Mouse (Mus musculus) kidney, adult 2 months (tissue): ENCODE data around the gene Rexo1. TPM values are rescaled to one million over a fixed set of nuclear protein-coding genes. Genes with fewer than 3 reads are reported as not detected.

Experiments
- DNase-seq: peaks from one replicate; pipeline ENCODE4 v3.0.0; 2021
- H3K27ac ChIP-seq: fragments of 200-500 bp; 2 replicates; pipeline ENCODE4 v1.5.1; 2012; ENCODE audit warnings: low read depth, low read length, control low read depth, inconsistent platforms; ENCODE audit not compliant: insufficient read depth
- H3K27me3 ChIP-seq: fragments of 200-500 bp; replicated peaks from 2 replicates; pipeline ENCODE4 v1.6.1; 2012; ENCODE audit warnings: mild to moderate bottlenecking, moderate library complexity, low read length, inconsistent platforms; ENCODE audit not compliant: control insufficient read depth, insufficient read depth
- H3K36me3 ChIP-seq: fragments of 200-500 bp; 2 replicates; pipeline ENCODE4 v1.6.1; 2012; ENCODE audit warnings: mild to moderate bottlenecking, moderate library complexity, low read length, inconsistent platforms; ENCODE audit not compliant: control insufficient read depth, insufficient read depth
- H3K4me1 ChIP-seq: fragments of 200-500 bp; 2 replicates; pipeline ENCODE4 v1.6.1; 2011; ENCODE audit warnings: low read length; ENCODE audit not compliant: control insufficient read depth, insufficient read depth
- H3K4me3 ChIP-seq: fragments of 200-500 bp; 2 replicates; pipeline ENCODE4 v1.5.1; 2011; ENCODE audit warnings: mild to moderate bottlenecking, low read depth, low read length, control low read depth; ENCODE audit not compliant: insufficient read depth
- CTCF ChIP-seq: fragments of 200-500 bp; conservative IDR thresholded peaks from 2 replicates; pipeline ENCODE4 v1.5.1; 2011; ENCODE audit warnings: low read depth, mild to moderate bottlenecking, control low read depth, low read length, moderate library complexity, mixed read lengths; ENCODE audit not compliant: insufficient read depth, insufficient read length
- POLR2A ChIP-seq: fragments of 200-500 bp; IDR thresholded peaks from one replicate; pipeline ENCODE4 v1.6.1; 2011; ENCODE audit warnings: low read depth, low read length, control low read depth
- WGBS: fragments of 180-500 bp; shearing (Covaris S2); methylation state at CpG from one replicate; pipeline ENCODE4 v1.1.7; 2018; 5-methylcytosine and 5-hydroxymethylcytosine counted together
- polyA plus RNA-seq: library from polyadenylated mRNA; depleted of rRNA; stranded (reverse); fragments of >200 nt; gene quantifications from 2 replicates; pipeline ENCODE4 v1.2.3, GENCODE M21; 2012

The Rexo1 gene
- polyA plus RNA-seq, 1 experiment: 28.7 TPM

GRCm38 (mm10) chr10:80549279-80549678 is 12.1 kb downstream of the Rexo1 start:
- no peak for TF ChIP-seq CTCF
- TF ChIP-seq POLR2A: no peak
- H3K4me1 ChIP-seq: 0 out of 2 replicates have a peak, but pooled peaks cover 5% of the 10 kb centered on the region
- H3K4me3 ChIP-seq: no peak overlapping the region
- no peak for DNase-seq
- H3K27me3 ChIP-seq: no peaks in the 10 kb centered on the region
- no peaks in the 10 kb centered on the region for H3K36me3 ChIP-seq
- WGBS: 72% methylated on average over 21 of the region's 21 CpGs
- H3K27ac ChIP-seq: no peak overlapping the region

GRCm38 (mm10) chr10:80548428-80549006 is 12.8 kb downstream of the Rexo1 start:
- H3K36me3 ChIP-seq: 0 out of 2 replicates have a peak, but pooled peaks cover 2% of the 10 kb centered on the region

GRCm38 (mm10) chr10:80547539-80547938 is 13.8 kb downstream of the Rexo1 start:
- H3K4me1 ChIP-seq: no peaks in the 10 kb centered on the region
- WGBS: 90% methylated on average over 15 of the region's 15 CpGs
- H3K36me3 ChIP-seq: peaks cover 3% of the 10 kb centered on the region; the same call in 1 of the 2 replicates
- H3K4me3 ChIP-seq: no peak overlapping the region
- TF ChIP-seq CTCF (no peak), POLR2A (no peak)
- DNase-seq: no peak
- no peak overlapping the region for H3K27ac ChIP-seq
- H3K27me3 ChIP-seq: no peaks in the 10 kb centered on the region

More at GRCm38 (mm10) chr10:80548428-80549006, 12.8 kb downstream of the Rexo1 start:
- no peak overlapping the region for H3K27ac ChIP-seq
- H3K4me3 ChIP-seq: no peak overlapping the region
- peak; percentile 63 for DNase-seq
- H3K27me3 ChIP-seq: no peaks in the 10 kb centered on the region
- WGBS: 71% methylated on average over 10 of the region's 10 CpGs
- no peaks in the 10 kb centered on the region for H3K4me1 ChIP-seq
- TF ChIP-seq CTCF (peak; percentile 76), POLR2A (no peak)

GRCm38 (mm10) chr10:80546945-80547344 is 14.4 kb downstream of the Rexo1 start:
- H3K36me3 ChIP-seq: peaks cover 3% of the 10 kb centered on the region; the same call in 1 of the 2 replicates
- no peak overlapping the region for H3K27ac ChIP-seq
- no peaks in the 10 kb centered on the region for H3K27me3 ChIP-seq
- TF ChIP-seq POLR2A: no peak
- TF ChIP-seq CTCF: no peak
- DNase-seq: no peak
- 94% methylated on average over 4 of the region's 4 CpGs for WGBS
- no peaks in the 10 kb centered on the region for H3K4me1 ChIP-seq
- no peak overlapping the region for H3K4me3 ChIP-seq

- WGBS: 91% methylated on average over 8 of the region's 8 CpGs
- Histone ChIP-seq H3K27ac (no peak overlapping the region), H3K27me3 (no peaks in the 10 kb centered on the region), H3K4me3 (no peak overlapping the region), H3K36me3 (peaks cover 3% of the 10 kb centered on the region; the same call in 1 of the 2 replicates), H3K4me1 (no peaks in the 10 kb centered on the region)
- DNase-seq: no peak
- TF ChIP-seq CTCF (no peak), POLR2A (no peak)
These were observed 15.8 kb downstream of the Rexo1 start for GRCm38 (mm10) chr10:80545590-80545989.

GRCm38 (mm10) chr10:80543873-80544272 is 17.5 kb downstream of the Rexo1 start:
- Histone ChIP-seq H3K27me3 (no peaks in the 10 kb centered on the region), H3K27ac (no peak overlapping the region), H3K4me1 (no peaks in the 10 kb centered on the region), H3K36me3 (peaks cover 3% of the 10 kb centered on the region; the same call in 1 of the 2 replicates), H3K4me3 (no peak overlapping the region)
- TF ChIP-seq POLR2A: no peak
- TF ChIP-seq CTCF: no peak
- DNase-seq: no peak
- WGBS: 95% methylated on average over 14 of the region's 14 CpGs

GRCm38 (mm10) chr10:80539493-80539892 is 21.9 kb downstream of the Rexo1 start:
- DNase-seq: no peak
- Histone ChIP-seq H3K4me1 (no peaks in the 10 kb centered on the region; the same call in 1 of the 2 replicates), H3K4me3 (no peak overlapping the region), H3K27me3 (no peaks in the 10 kb centered on the region), H3K36me3 (peaks cover 3% of the 10 kb centered on the region; the same call in 1 of the 2 replicates), H3K27ac (no peak overlapping the region)
- WGBS: 56% methylated on average over 5 of the region's 5 CpGs
- no peak for TF ChIP-seq POLR2A
- no peak for TF ChIP-seq CTCF
